Mouse (Mus musculus) adrenal gland, adult 2 months (tissue): ENCODE measurements around the gene Slc35g2. TPM values are rescaled to one million over a fixed set of nuclear protein-coding genes. Genes with fewer than 3 reads are reported as not detected.

ENCODE experiments used
- polyA plus RNA-seq: library from polyadenylated mRNA; depleted of rRNA; stranded (reverse); fragments of >200 nt; gene quantifications from 2 replicates; pipeline ENCODE4 v1.2.3, GENCODE M21; 2012; rRNA removed
- total RNA-seq, 2 experiments: library from RNA; stranded (reverse); gene quantifications; 2 replicates each; pipeline ENCODE4 v1.2.3; 2021

Gene Slc35g2
- total and polyA plus RNA-seq, 3 experiments, result 1.8 to 13.2 (median 6.2) TPM

Other genes with a start within 250 kb of the Slc35g2 start
- 1 to 10 TPM in 1 of 2 experiments, under 1 TPM in 1; 0.52 to 1.8 TPM for gene Il20rb, start 84.3 kb downstream of the Slc35g2 start, total RNA-seq
- 0.42 and 0.70 TPM in 2 replicates for gene Il20rb, start 84.3 kb downstream of the Slc35g2 start, polyA plus RNA-seq
- gene Nck1, start 25.0 kb downstream of the Slc35g2 start, total RNA-seq, result 10 to 100 TPM; 45.5 to 46.7 TPM
- gene Nck1, start 25.0 kb downstream of the Slc35g2 start, polyA plus RNA-seq, result 0.29 and 0.39 TPM in 2 replicates
- gene Stag1, start 26.7 kb upstream of the Slc35g2 start, total RNA-seq, result 10 to 100 TPM; 29.1 to 37.7 TPM
- 1.7 and 2.7 TPM in 2 replicates for gene Stag1, start 26.7 kb upstream of the Slc35g2 start, polyA plus RNA-seq